Mouse (Mus musculus) lung, postnatal 0 days (tissue): ENCODE data around the gene Ttll5.

Experiments used
- CTCF ChIP-seq: IDR thresholded peaks from 2 replicates; pipeline ENCODE4 v1.5.1; 2016; ENCODE audit warnings: antibody characterized with exemption, mild to moderate bottlenecking
- EP300 ChIP-seq: IDR thresholded peaks from 2 replicates; pipeline ENCODE4 v1.6.1; 2016; ENCODE audit warnings: antibody characterized with exemption, mild to moderate bottlenecking, control low read depth

DNA sequence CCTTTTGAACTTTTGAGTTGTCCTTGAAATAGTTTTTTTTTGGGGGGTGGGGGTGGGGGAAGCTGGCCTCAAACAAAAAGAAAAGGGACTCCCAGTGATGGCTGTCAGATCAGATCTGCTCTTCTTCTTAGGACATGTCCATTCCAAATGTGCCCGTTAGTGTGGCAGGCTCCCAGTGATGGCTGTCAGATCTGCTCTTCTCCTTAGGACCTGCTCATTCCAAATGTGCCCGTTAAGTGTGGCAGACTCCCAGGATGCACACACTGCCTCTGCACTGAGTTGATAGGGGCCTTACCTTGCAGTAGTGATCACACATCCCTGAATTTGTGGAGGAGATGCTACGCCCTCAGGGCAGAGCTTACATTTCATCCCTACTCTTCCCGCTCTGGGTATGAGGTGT, 32.3 kb upstream of the Ttll5 start:
- no peak for TF ChIP-seq CTCF
- TF ChIP-seq EP300, result no peak
